Mouse (Mus musculus) spleen, adult 12 weeks (tissue): ENCODE results near the gene Tax1bp3.

Experiments
- DNase-seq: peaks from one replicate; pipeline ENCODE4 v3.0.0; 2022; ENCODE audit warnings: low spot score

The Tax1bp3 gene

GRCm38 (mm10) chr11:73230081-73230480 is 53.2 kb downstream of the Tax1bp3 start:
- no peak for DNase-seq

GRCm38 (mm10) chr11:73232513-73232912 is 55.6 kb downstream of the Tax1bp3 start:
- no peak for DNase-seq
